Mouse (Mus musculus) embryonic facial prominence, embryonic 10.5 days (tissue): ENCODE results near the gene Zfp770. TPM values are rescaled to one million over a fixed set of nuclear protein-coding genes. Genes with fewer than 3 reads are reported as not detected.

Experiments used
- microRNA-seq: library from miRNA; unstranded; fragments of <30 nt; microRNA quantifications from one replicate; pipeline ENCODE4, GENCODE M21; 2017
- polyA plus RNA-seq: library from polyadenylated mRNA; unstranded; fragments of >200 nt; fragmentation: Nextera tagmentation; extraction: Ambion mirVana; gene quantifications from 2 replicates; pipeline ENCODE4 v1.2.1, GENCODE M21; 2016

Gene Zfp770
- polyA plus RNA-seq, 1 experiment from 2014 or later, result 3.8 TPM

Small RNAs within 50 kb of the gene (microRNA-seq; reads per million reads assigned to microRNA genes)
- 1.2 reads per million for gene Mir7002

Other genes with a start within 250 kb of the Zfp770 start
- gene Gjd2, start 187.8 kb downstream of the Zfp770 start, polyA plus RNA-seq, result 0.08 and 0.15 TPM in 2 replicates
- gene Actc1, start 147.9 kb downstream of the Zfp770 start, polyA plus RNA-seq, result 9.6 and 20.1 TPM in 2 replicates
- 48.7 and 54.5 TPM in 2 replicates for gene Aqr, start 14.4 kb downstream of the Zfp770 start, polyA plus RNA-seq